Mouse (Mus musculus) intestine, embryonic 14.5 days (tissue): Measurements from ENCODE around the gene Rad23a. TPM values are rescaled to one million over a fixed set of nuclear protein-coding genes. Genes with fewer than 3 reads are reported as not detected.

Source experiments
- ATAC-seq: fragments of 200-750 bp; cut with Nextera tagmentation; replicated peaks from 2 replicates; pipeline ENCODE4 v1.8.0; 2017; ENCODE audit warnings: low read depth, moderate number of reproducible peaks, moderate TSS enrichment, moderate library complexity; ENCODE audit not compliant: low FRiP score, low TSS enrichment
- DNase-seq: peaks from one replicate; pipeline ENCODE4 v3.0.0-alpha.2; 2018; ENCODE audit warnings: low spot score
- H3K27ac ChIP-seq: fragments of 300-500 bp; sonication (generic); 2 replicates; pipeline ENCODE4 v1.5.1; 2014; ENCODE audit warnings: low read depth, mild to moderate bottlenecking, control low read depth
- H3K27me3 ChIP-seq: fragments of 300-500 bp; sonication (generic); replicated peaks from 2 replicates; pipeline ENCODE4 v1.6.1; 2014; ENCODE audit warnings: low read length, control low read depth; ENCODE audit not compliant: control insufficient read depth, insufficient read depth
- H3K36me3 ChIP-seq: fragments of 300-500 bp; sonication (generic); 2 replicates; pipeline ENCODE4 v1.6.1; 2014; ENCODE audit warnings: low read length, control low read depth; ENCODE audit not compliant: control insufficient read depth, insufficient read depth
- H3K4me1 ChIP-seq: fragments of 300-500 bp; sonication (generic); replicated peaks from 2 replicates; pipeline ENCODE4 v1.6.1; 2014; ENCODE audit warnings: low read length, control low read depth, mixed read lengths; ENCODE audit not compliant: control insufficient read depth, insufficient read depth
- H3K4me2 ChIP-seq: fragments of 300-500 bp; sonication (generic); 2 replicates; pipeline ENCODE4 v1.6.1; 2014; ENCODE audit warnings: low read length
- H3K4me3 ChIP-seq: fragments of 300-500 bp; sonication (generic); 2 replicates; pipeline ENCODE4 v1.5.1; 2014; ENCODE audit warnings: low read depth, low read length, control low read depth, mixed read lengths
- H3K9ac ChIP-seq: fragments of 300-500 bp; sonication (generic); 2 replicates; pipeline ENCODE4 v1.6.1; 2014; ENCODE audit warnings: mild to moderate bottlenecking, low read length
- H3K9me3 ChIP-seq: fragments of 300-500 bp; sonication (generic); 2 replicates; pipeline ENCODE4 v1.6.1; 2016; ENCODE audit warnings: low read length, control low read depth; ENCODE audit not compliant: control insufficient read depth
- WGBS: fragments of 180-500 bp; shearing (Covaris S2); extraction: QIAGEN DNeasy Blood & Tissue Kit; methylation state at CpG from one replicate; pipeline ENCODE4 v1.1.7; 2014; 5-methylcytosine and 5-hydroxymethylcytosine counted together
- polyA plus RNA-seq: library from polyadenylated mRNA; unstranded; fragments of >200 nt; fragmentation: Nextera tagmentation; extraction: Ambion mirVana; gene quantifications from 2 replicates; pipeline ENCODE4 v1.2.1, GENCODE M21; 2014

Rad23a gene
- polyA plus RNA-seq, 1 experiment from 2014 or later, result 129 TPM

DNA sequence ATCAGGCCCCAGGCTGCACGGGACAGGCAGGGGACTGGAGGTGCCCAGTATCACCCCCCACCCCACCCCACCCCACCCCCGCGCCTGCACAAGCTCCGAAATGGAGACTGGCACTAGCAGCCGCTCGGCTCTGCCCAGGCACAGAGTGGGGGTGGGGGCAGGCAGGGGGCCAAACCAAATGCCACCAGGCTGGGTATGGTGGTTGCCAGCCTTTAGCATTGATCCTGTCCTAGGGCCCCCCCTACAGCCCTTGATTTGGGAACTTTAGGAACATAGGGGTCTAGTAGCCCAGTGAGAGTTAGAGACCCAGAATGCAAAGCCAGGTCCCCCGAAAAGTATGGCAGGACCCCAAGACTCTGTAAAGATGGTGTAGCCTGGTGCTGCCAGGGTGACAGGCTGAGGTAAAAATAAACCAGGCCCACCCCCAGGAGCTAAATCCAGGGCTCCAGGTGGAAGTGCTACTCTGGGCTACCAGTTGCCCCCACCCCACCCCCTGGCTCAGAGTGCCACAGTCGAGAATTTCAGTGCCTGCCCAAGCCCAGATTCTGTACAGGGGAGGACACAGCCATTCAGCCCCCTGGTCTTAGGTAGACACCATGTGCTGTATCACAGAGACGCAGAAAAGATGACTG lies 50.5 kb downstream of the Rad23a start:
- 70% methylated on average over 9 of the region's 9 CpGs for WGBS

DNA sequence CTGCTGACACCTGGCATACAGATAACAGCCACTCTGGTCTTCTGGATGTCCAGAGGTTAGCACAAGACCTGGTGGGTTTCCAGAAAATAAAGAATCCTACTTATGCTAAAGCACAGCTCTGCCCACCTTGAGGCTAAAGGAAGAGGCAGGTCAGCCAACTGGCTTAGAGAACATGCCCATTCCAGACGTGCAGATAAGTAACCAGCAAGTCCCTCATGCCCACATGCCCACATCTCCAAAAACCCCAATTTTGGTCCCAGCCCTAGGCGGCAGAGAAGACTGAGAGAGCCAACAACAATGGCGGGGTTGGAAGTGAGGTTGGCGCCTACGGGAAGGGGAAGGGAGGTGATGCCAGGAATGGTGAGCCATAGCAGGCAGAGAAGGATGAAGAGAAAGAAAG lies 51.1 kb downstream of the Rad23a start:
- Histone ChIP-seq H3K9ac (no peak overlapping the region), H3K4me2 (no peak overlapping the region), H3K36me3 (no peaks in the 10 kb centered on the region), H3K9me3 (no peaks in the 10 kb centered on the region), H3K27ac (no peak overlapping the region), H3K27me3 (peaks cover 88% of the 10 kb centered on the region), H3K4me1 (peaks cover 9% of the 10 kb centered on the region), H3K4me3 (no peak overlapping the region)
- ATAC-seq (no peak), DNase-seq (no peak)
- WGBS, result 54% methylated on average over 5 of the region's 5 CpGs

More for the DNA sequence above, 50.5 kb downstream of the Rad23a start:
- peaks cover 88% of the 10 kb centered on the region for H3K27me3 ChIP-seq
- H3K27ac ChIP-seq, result no peak overlapping the region
- no peaks in the 10 kb centered on the region for H3K9me3 ChIP-seq
- H3K9ac ChIP-seq, result no peak overlapping the region
- H3K4me2 ChIP-seq, result no peak overlapping the region
- H3K36me3 ChIP-seq, result no peaks in the 10 kb centered on the region
- H3K4me1 ChIP-seq, result peaks cover 9% of the 10 kb centered on the region
- DNase-seq, result no peak
- no peak overlapping the region for H3K4me3 ChIP-seq
- ATAC-seq, result no peak

GRCm38 (mm10) chr8:84788896-84789295 lies 51.6 kb downstream of the Rad23a start:
- ATAC-seq (no peak), DNase-seq (no peak)
- no peaks in the 10 kb centered on the region for H3K9me3 ChIP-seq
- no peak overlapping the region for H3K4me3 ChIP-seq
- peaks cover 9% of the 10 kb centered on the region for H3K4me1 ChIP-seq
- H3K27ac ChIP-seq, result no peak overlapping the region
- WGBS, result 13% methylated on average over 11 of the region's 11 CpGs
- peaks cover 91% of the 10 kb centered on the region for H3K27me3 ChIP-seq
- no peak overlapping the region for H3K9ac ChIP-seq
- H3K4me2 ChIP-seq, result no peak overlapping the region
- H3K36me3 ChIP-seq, result no peaks in the 10 kb centered on the region

DNA sequence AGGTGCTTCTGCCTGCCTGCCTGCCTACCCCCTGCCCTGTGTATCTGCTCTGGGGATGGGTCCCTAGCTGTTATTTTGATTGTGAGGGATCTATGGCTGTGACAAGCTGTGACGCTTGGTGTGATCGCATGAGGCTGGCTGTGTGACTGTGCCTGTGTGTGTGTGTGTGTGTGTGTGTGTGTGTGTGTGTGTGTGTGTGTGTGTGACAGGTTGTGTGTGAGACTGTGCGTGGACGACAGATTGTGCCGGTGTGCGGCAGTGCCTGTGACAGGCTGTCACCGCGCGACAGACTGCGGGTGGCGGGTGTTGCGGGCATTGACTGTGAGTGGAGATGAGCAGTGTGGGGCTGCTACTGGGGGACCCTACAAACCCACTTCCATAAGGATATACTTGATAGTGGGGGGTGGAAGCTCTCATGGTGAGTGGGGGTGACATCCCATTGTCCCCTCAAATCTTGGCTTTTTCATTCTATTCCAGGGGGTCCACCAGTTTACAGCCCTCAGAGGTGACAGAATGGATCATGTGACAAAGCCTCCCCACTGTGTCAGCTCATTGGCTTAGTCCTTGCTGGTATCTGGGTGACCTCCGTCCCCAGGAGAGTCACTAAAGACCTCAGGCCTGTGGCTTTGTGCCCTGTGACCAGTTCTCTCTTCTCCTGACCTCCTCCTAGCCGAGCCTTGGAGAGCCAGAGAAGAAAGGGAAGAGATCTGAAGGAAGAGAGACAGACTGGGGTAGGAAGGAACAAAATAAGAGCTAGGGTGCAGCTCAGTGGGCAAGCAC lies 52.8 kb downstream of the Rad23a start:
- no peak for ATAC-seq
- no peak overlapping the region for H3K4me2 ChIP-seq
- no peaks in the 10 kb centered on the region for H3K36me3 ChIP-seq
- DNase-seq, result no peak
- H3K4me3 ChIP-seq, result no peak overlapping the region
- H3K27me3 ChIP-seq, result peaks cover 94% of the 10 kb centered on the region
- no peaks in the 10 kb centered on the region for H3K9me3 ChIP-seq
- peaks cover 9% of the 10 kb centered on the region for H3K4me1 ChIP-seq
- 19% methylated on average over 14 of the region's 14 CpGs for WGBS
- H3K9ac ChIP-seq, result no peak overlapping the region
- no peak overlapping the region for H3K27ac ChIP-seq

GRCm38 (mm10) chr8:84786801-84787467 lies 53.5 kb downstream of the Rad23a start:
- H3K9me3 ChIP-seq, result no peaks in the 10 kb centered on the region
- H3K4me2 ChIP-seq, result no peak overlapping the region
- no peaks in the 10 kb centered on the region for H3K36me3 ChIP-seq
- WGBS, result 10% methylated on average over 11 of the region's 11 CpGs
- peaks cover 9% of the 10 kb centered on the region for H3K4me1 ChIP-seq
- peaks cover 100% of the 10 kb centered on the region for H3K27me3 ChIP-seq
- H3K27ac ChIP-seq, result no peak overlapping the region
- no peak overlapping the region for H3K4me3 ChIP-seq
- no peak for ATAC-seq
- no peak for DNase-seq
- H3K9ac ChIP-seq, result no peak overlapping the region

DNA sequence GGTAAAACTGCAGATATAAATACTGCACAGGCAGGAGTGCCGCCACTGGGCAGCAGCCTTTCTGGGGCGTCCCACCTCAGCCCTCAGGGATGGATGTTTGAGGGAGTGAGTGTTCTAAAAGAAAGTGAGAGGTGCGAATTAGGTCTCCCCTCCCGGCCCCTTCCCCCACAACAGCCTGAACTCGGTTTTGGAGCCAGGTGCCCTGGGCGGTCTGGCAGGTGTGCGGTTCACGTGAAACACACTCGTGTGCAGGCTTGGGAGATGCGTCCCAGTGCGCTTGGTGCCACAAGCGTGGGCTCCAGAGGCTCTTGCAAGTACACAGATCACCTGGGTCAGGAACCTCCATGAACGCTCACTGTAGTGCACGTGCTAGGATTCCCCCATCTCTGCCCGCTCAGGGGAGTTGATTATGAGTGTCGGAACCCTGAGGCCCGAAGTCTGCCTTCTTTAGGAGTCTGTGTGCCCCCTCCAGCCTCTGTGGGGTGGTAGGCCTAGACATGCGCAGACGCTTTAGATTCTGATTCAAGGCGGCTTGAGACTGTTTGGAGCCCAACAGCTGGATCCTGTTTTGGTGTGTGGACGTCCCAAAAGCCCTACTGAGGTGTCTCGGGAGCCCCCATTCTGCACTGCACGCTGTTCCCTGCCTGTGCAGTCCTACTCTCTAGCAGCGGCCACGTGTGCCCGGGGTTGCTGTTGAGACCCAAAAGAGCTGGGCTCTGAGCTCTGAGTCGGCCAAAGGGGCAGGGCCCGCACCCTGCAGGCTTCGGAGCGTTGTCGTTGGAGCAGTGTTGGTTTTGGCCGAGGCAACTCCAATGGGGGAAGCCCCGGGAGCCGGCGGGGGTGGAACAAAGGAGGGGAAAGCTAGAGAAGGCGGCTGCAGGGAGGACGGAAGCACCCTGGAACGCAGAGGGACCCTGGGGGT lies 54.4 kb downstream of the Rad23a start:
- Histone ChIP-seq H3K27me3 (peaks cover 100% of the 10 kb centered on the region), H3K4me3 (no peak overlapping the region), H3K27ac (no peak overlapping the region), H3K9ac (no peak overlapping the region), H3K9me3 (no peaks in the 10 kb centered on the region), H3K36me3 (no peaks in the 10 kb centered on the region), H3K4me1 (peaks cover 9% of the 10 kb centered on the region), H3K4me2 (0 out of 2 replicates have a peak overlapping the region, but pooled peaks have one; percentile 18)
- DNase-seq (no peak), ATAC-seq (no peak)
- whole genome bisulfite sequencing, result 5% methylated on average over 38 of the region's 38 CpGs

DNA sequence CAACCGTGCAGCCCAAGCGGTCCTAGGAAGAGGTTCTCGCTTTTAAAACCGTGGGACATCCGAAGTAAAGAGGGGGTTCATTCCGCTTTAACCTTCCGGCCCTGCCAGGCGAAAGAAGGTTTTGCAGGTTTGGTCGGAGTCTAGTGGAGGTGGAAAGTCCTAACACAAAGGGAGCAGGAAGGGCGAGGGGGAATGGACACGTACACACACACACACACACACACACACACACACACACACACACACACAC lies 55.0 kb downstream of the Rad23a start:
- Histone ChIP-seq H3K4me2 (no peak overlapping the region), H3K9me3 (no peaks in the 10 kb centered on the region), H3K27ac (no peak overlapping the region), H3K4me1 (peaks cover 9% of the 10 kb centered on the region), H3K9ac (no peak overlapping the region), H3K4me3 (no peak overlapping the region), H3K27me3 (peaks cover 100% of the 10 kb centered on the region), H3K36me3 (no peaks in the 10 kb centered on the region)
- 17% methylated on average over 11 of the region's 11 CpGs for WGBS
- ATAC-seq (no peak), DNase-seq (no peak)
